Mouse (Mus musculus): ENCODE results near the gene Gm20388.

- TF ChIP-seq EP300 (optimal IDR thresholded peaks at IDR 0.05), result no peak
- TF ChIP-seq CTCF (IDR thresholded peaks at IDR 0.05; ENCODE audit: low read depth), result no peak
Measured at GRCm38 (mm10) chr8:122303451-122303850, 2392.8 kb downstream of the Gm20388 start.
